Mouse (Mus musculus) MEL (cell line): ENCODE results near the gene Lrfn3. TPM values are rescaled to one million over a fixed set of nuclear protein-coding genes. Genes with fewer than 3 reads are reported as not detected.

Source experiments
- DNase-seq: peaks from one replicate; pipeline ENCODE4 v3.0.0; 2011; ENCODE audit warnings: low read depth, low spot score
- H3K27ac ChIP-seq: 2 replicates; pipeline ENCODE4 v1.5.1; 2012; ENCODE audit warnings: low read depth, mild to moderate bottlenecking, control low read depth, low read length, moderate library complexity; ENCODE audit not compliant: control insufficient read depth
- H3K27me3 ChIP-seq, 2 experiments: fragments of 150-350 bp in 1 of 2; sonication (generic) in 1 of 2; 2 replicates each; pipeline ENCODE4 v1.6.1; 2012; ENCODE audit warnings: low read length in 2 of 2, mild to moderate bottlenecking in 2 of 2, improper control_type of control experiment in 1 of 2, moderate library complexity in 1 of 2; ENCODE audit not compliant: insufficient read depth in 2 of 2, control insufficient read depth in 1 of 2
- H3K36me3 ChIP-seq, 2 experiments: 2 replicates each; pipeline ENCODE4 v1.6.1; 2012 to 2014; ENCODE audit warnings: low read length in 2 of 2, improper control_type of control experiment in 1 of 2, inconsistent platforms in 1 of 2, mild to moderate bottlenecking in 1 of 2; ENCODE audit not compliant: insufficient read depth in 2 of 2, control insufficient read depth in 1 of 2
- H3K4me1 ChIP-seq, 2 experiments: fragments of 150-350 bp in 1 of 2; sonication (generic) in 1 of 2; 2 replicates each; pipeline ENCODE4 v1.6.1; 2012; ENCODE audit warnings: low read length in 2 of 2, improper control_type of control experiment in 1 of 2, mild to moderate bottlenecking in 1 of 2; ENCODE audit not compliant: insufficient read depth in 2 of 2, control insufficient read depth in 1 of 2
- H3K4me3 ChIP-seq, 2 experiments: fragments of 150-350 bp in 1 of 2; sonication (generic) in 1 of 2; 2 replicates each; pipeline ENCODE4 v1.5.1; 2012; ENCODE audit warnings: low read depth in 2 of 2, low read length in 2 of 2, mild to moderate bottlenecking in 2 of 2, moderate library complexity in 2 of 2, control low read depth in 1 of 2, improper control_type of control experiment in 1 of 2; ENCODE audit not compliant: control insufficient read depth in 1 of 2, insufficient read depth in 1 of 2
- H3K79me2 ChIP-seq: 2 replicates; pipeline ENCODE4 v1.6.1; 2012; ENCODE audit warnings: mild to moderate bottlenecking, low read length, moderate library complexity; ENCODE audit not compliant: control insufficient read depth, poor library complexity, insufficient read depth
- H3K9ac ChIP-seq: 2 replicates; pipeline ENCODE4 v1.6.1; 2012; ENCODE audit warnings: low read depth, mild to moderate bottlenecking, control low read depth, low read length, moderate library complexity; ENCODE audit not compliant: control insufficient read depth, poor library complexity, severe bottlenecking
- H3K9me3 ChIP-seq: fragments of 150-350 bp; sonication (generic); replicated peaks from 2 replicates; pipeline ENCODE4 v1.6.1; 2012; ENCODE audit warnings: mild to moderate bottlenecking, low read length, improper control_type of control experiment, moderate library complexity; ENCODE audit not compliant: insufficient read depth
- BHLHE40 ChIP-seq: IDR thresholded peaks from 2 replicates; pipeline ENCODE4 v1.6.1; 2012; ENCODE audit warnings: low read depth, mild to moderate bottlenecking, inconsistent platforms, low read length, improper control_type of control experiment, borderline replicate concordance
- CTCF ChIP-seq, 3 experiments: IDR thresholded peaks in 2 of 3; conservative IDR thresholded peaks in 1 of 3; 2 replicates each; pipeline ENCODE4 v1.5.1; 2011 to 2012; ENCODE audit warnings: low read length in 3 of 3, low read depth in 2 of 3, mild to moderate bottlenecking in 2 of 3, improper control_type of control experiment in 1 of 3, inconsistent platforms in 1 of 3, mixed read lengths in 1 of 3, moderate library complexity in 1 of 3; ENCODE audit not compliant: control insufficient read depth in 1 of 3, insufficient read depth in 1 of 3, poor library complexity in 1 of 3, severe bottlenecking in 1 of 3
- ELF1 ChIP-seq: IDR thresholded peaks from 2 replicates; pipeline ENCODE4 v1.6.1; 2014; ENCODE audit warnings: low read depth, mild to moderate bottlenecking, inconsistent platforms, low read length, improper control_type of control experiment, moderate library complexity
- EP300 ChIP-seq, 2 experiments: IDR thresholded peaks; 2 replicates each; pipeline ENCODE4 v1.6.1; 2011; ENCODE audit warnings: improper control_type of control experiment in 2 of 2, low read length in 2 of 2, low read depth in 1 of 2, mild to moderate bottlenecking in 1 of 2
- ETS1 ChIP-seq: IDR thresholded peaks from 2 replicates; pipeline ENCODE4 v1.6.1; 2012; ENCODE audit warnings: low read depth, mild to moderate bottlenecking, inconsistent platforms, low read length, improper control_type of control experiment, moderate library complexity
- GATA1 ChIP-seq: IDR thresholded peaks from 2 replicates; pipeline ENCODE4 v1.6.1; 2011; ENCODE audit warnings: low read depth, low read length, improper control_type of control experiment
- HCFC1 ChIP-seq: IDR thresholded peaks from 2 replicates; pipeline ENCODE4 v1.6.1; 2012; ENCODE audit warnings: low read depth, mild to moderate bottlenecking, inconsistent platforms, low read length, improper control_type of control experiment, moderate library complexity
- JUND ChIP-seq: IDR thresholded peaks from 2 replicates; pipeline ENCODE4 v1.6.1; 2011; ENCODE audit warnings: low read depth, mild to moderate bottlenecking, improper control_type of control experiment, low read length
- KAT2A ChIP-seq: conservative IDR thresholded peaks from 2 replicates; pipeline ENCODE4 v1.6.1; 2012; ENCODE audit warnings: low read depth, low read length, improper control_type of control experiment, inconsistent platforms
- MAFK ChIP-seq: IDR thresholded peaks from 2 replicates; pipeline ENCODE4 v1.6.1; 2011; ENCODE audit warnings: low read depth, mild to moderate bottlenecking, low read length, improper control_type of control experiment, borderline replicate concordance
- MAX ChIP-seq: IDR thresholded peaks from 2 replicates; pipeline ENCODE4 v1.6.1; 2011; ENCODE audit warnings: low read length, improper control_type of control experiment
- MAZ ChIP-seq: IDR thresholded peaks from 2 replicates; pipeline ENCODE4 v1.6.1; 2012; ENCODE audit warnings: low read depth, mild to moderate bottlenecking, inconsistent platforms, low read length, improper control_type of control experiment
- MEF2A ChIP-seq: IDR thresholded peaks from 2 replicates; pipeline ENCODE4 v1.6.1; 2014; ENCODE audit warnings: low read depth, mild to moderate bottlenecking, inconsistent platforms, low read length, improper control_type of control experiment; ENCODE audit not compliant: poor library complexity, insufficient replicate concordance, severe bottlenecking; ENCODE audit errors: extremely low read depth
- MXI1 ChIP-seq: IDR thresholded peaks from 2 replicates; pipeline ENCODE4 v1.6.1; 2011; ENCODE audit warnings: mild to moderate bottlenecking, low read depth, low read length, improper control_type of control experiment
- MYB ChIP-seq: IDR thresholded peaks from 2 replicates; pipeline ENCODE4 v1.6.1; 2011; ENCODE audit warnings: mild to moderate bottlenecking, low read depth, low read length, improper control_type of control experiment
- MYC ChIP-seq: IDR thresholded peaks from 2 replicates; pipeline ENCODE4 v1.6.1; 2011; ENCODE audit warnings: low read depth, mild to moderate bottlenecking, low read length, improper control_type of control experiment, moderate library complexity
- NELFE ChIP-seq: IDR thresholded peaks from 2 replicates; pipeline ENCODE4 v1.6.1; 2011; ENCODE audit warnings: low read depth, low read length, improper control_type of control experiment
- NRF1 ChIP-seq: IDR thresholded peaks from 2 replicates; pipeline ENCODE4 v1.6.1; 2014; ENCODE audit warnings: low read depth, mild to moderate bottlenecking, inconsistent platforms, low read length, improper control_type of control experiment, moderate library complexity; ENCODE audit not compliant: poor library complexity, insufficient read depth, severe bottlenecking
- RCOR1 ChIP-seq: IDR thresholded peaks from 2 replicates; pipeline ENCODE4 v1.6.1; 2012; ENCODE audit warnings: low read depth, mild to moderate bottlenecking, inconsistent platforms, low read length, improper control_type of control experiment
- SIN3A ChIP-seq: IDR thresholded peaks from 2 replicates; pipeline ENCODE4 v1.6.1; 2012; ENCODE audit warnings: low read length, improper control_type of control experiment, inconsistent platforms
- SMC3 ChIP-seq: IDR thresholded peaks from 2 replicates; pipeline ENCODE4 v1.6.1; 2011; ENCODE audit warnings: low read depth, low read length, improper control_type of control experiment
- TAL1 ChIP-seq: IDR thresholded peaks from 2 replicates; pipeline ENCODE4 v1.6.1; 2012; ENCODE audit warnings: mild to moderate bottlenecking, inconsistent platforms, low read length, moderate library complexity, mixed read lengths
- TCF12 ChIP-seq: IDR thresholded peaks from 2 replicates; pipeline ENCODE4 v1.6.1; 2014; ENCODE audit warnings: low read depth, mild to moderate bottlenecking, inconsistent platforms, low read length, improper control_type of control experiment, moderate library complexity
- UBTF ChIP-seq: IDR thresholded peaks from 2 replicates; pipeline ENCODE4 v1.6.1; 2012; ENCODE audit warnings: low read depth, mild to moderate bottlenecking, inconsistent platforms, low read length, improper control_type of control experiment, moderate library complexity, borderline replicate concordance; ENCODE audit not compliant: insufficient read depth
- USF1 ChIP-seq: IDR thresholded peaks from 2 replicates; pipeline ENCODE4 v1.6.1; 2014; ENCODE audit warnings: low read depth, mild to moderate bottlenecking, inconsistent platforms, low read length, improper control_type of control experiment, moderate library complexity
- ZMIZ1 ChIP-seq: IDR thresholded peaks from 2 replicates; pipeline ENCODE4 v1.6.1; 2012; ENCODE audit warnings: low read depth, mild to moderate bottlenecking, inconsistent platforms, low read length, improper control_type of control experiment, moderate library complexity
- polyA plus RNA-seq, 2 experiments: library from polyadenylated mRNA; stranded (reverse) in 1 of 2; unstranded in 1 of 2; fragments of >175 nt in 1 of 2; fragments of >200 nt in 1 of 2; gene quantifications; 2 replicates each; pipeline versions ENCODE4 v1.2.1 to v1.2.4; 2012; ENCODE audit warnings: low replicate concordance in 2 of 2, low read depth in 1 of 2; ENCODE audit not compliant: insufficient read length in 2 of 2, insufficient read depth in 1 of 2, missing spikeins in 1 of 2
- total RNA-seq: library from RNA; depleted of rRNA; stranded (reverse); fragments of 300-350 nt; gene quantifications from 2 replicates; pipeline ENCODE4 v1.2.3, GENCODE M21; 2012

The Lrfn3 gene
- total and polyA plus RNA-seq, 3 experiments: not detected

DNA sequence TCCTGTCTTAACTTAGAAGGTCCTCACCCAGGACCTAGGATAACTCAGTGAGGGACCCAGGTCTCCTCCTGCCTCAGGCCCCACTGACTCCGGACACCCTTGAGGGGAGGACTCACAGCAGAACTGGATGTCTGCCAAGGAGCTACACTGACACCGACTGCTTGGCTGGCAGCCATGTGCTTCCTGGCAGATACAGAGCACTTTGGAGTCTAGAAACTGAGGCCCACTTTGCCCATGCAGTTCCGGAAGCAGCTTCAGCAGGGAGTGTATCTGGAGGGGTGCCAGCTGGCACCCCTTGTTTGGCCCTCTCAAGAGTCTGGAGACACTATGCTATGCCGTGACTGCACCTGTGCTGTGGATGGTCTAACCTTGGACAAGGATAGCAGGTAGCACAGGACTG, 29.1 kb downstream of the Lrfn3 start:
- Histone ChIP-seq H3K27me3 (peaks cover 0 to under 1% of the 10 kb centered on the region in 2 experiments; a peak in 2 of 4 replicates), H3K27ac (peak overlapping the region; percentile 39; the same call in 1 of the 2 replicates), H3K4me3 (no peak overlapping the region), H3K36me3 (peaks cover 0 to 11% of the 10 kb centered on the region in 2 experiments; a peak in 2 of 4 replicates), H3K4me1 (peaks cover 4 to 19% of the 10 kb centered on the region in 2 experiments; a peak in 3 of 4 replicates), H3K79me2 (no peaks in the 10 kb centered on the region), H3K9me3 (no peaks in the 10 kb centered on the region), H3K9ac (no peak overlapping the region)
- no peak for TF ChIP-seq NRF1
- peak; percentile 91 for TF ChIP-seq ETS1
- TF ChIP-seq GATA1: peak; percentile 37; the same call in 1 of the 2 replicates
- no peak for TF ChIP-seq CTCF (IDR thresholded peaks at IDR 0.05 in 2 of 3, conservative IDR thresholded peaks at IDR 0.05 in 1 of 3; ENCODE audit: control insufficient read depth in 1 of 3, insufficient read depth in 1 of 3, low read depth in 2 of 3, low read length in 3 of 3, poor library complexity in 1 of 3, severe bottlenecking in 1 of 3)
- peak; percentile 34; the same call in 1 of the 2 replicates for TF ChIP-seq MAFK
- TF ChIP-seq MXI1: peak; percentile 79
- TF ChIP-seq MEF2A: no peak
- peak; percentile 85 for TF ChIP-seq RCOR1
- TF ChIP-seq TCF12: peak; percentile 69; the same call in 1 of the 2 replicates
- TF ChIP-seq KAT2A: no peak
- TF ChIP-seq HCFC1: 0 out of 2 replicates have a peak, but pooled peaks have one; percentile 31
- TF ChIP-seq TAL1: peak; percentile 61
- TF ChIP-seq MAZ: peak; percentile 70
- peak; percentile 64 to 65; a peak in 3 of 4 replicates for TF ChIP-seq EP300 (IDR thresholded peaks at IDR 0.05; ENCODE audit: low read depth in 1 of 2, low read length in 2 of 2)
- TF ChIP-seq MAX: peak; percentile 80
- TF ChIP-seq MYC: peak; percentile 82
- TF ChIP-seq SIN3A: peak; percentile 43
- peak; percentile 80 for TF ChIP-seq ELF1
- no peak for TF ChIP-seq MYB
- DNase-seq: peak; percentile 95

DNA sequence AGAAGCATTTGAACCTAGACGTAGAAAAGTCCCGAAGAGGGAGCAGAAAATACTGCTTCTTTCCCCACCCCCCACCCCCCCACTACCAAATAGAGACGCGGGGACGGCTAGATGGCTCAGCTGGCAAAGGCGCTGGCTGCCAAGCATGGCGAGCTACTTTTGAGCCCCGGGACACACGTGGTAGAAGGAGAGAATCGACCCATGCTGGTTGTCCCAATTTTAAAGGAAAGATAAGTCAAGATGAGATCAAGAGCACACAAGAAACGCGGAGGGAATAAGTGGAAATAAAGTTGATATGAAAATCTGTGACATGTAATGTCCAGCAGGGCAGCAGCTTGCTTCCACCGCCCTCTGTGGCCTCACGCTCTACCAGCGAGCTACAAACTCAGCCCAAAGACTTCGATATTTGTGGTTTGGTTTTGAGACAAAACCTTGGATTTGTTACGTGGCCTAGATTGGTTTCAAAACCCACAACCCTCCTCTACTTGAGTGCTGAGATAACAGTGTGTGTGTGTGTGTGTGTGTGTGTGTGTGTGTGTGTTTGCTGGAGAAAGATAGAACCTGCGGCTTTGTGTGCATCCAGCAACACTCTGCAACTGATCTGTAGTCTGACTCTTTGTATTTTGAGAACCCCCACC, 29.8 kb downstream of the Lrfn3 start:
- DNase-seq: peak; percentile 79

More for the DNA sequence above, 29.8 kb downstream of the Lrfn3 start:
- Histone ChIP-seq H3K79me2 (no peaks in the 10 kb centered on the region), H3K4me3 (no peak overlapping the region), H3K27me3 (peaks cover 0 to 2% of the 10 kb centered on the region in 2 experiments; a peak in 3 of 4 replicates), H3K27ac (no peak overlapping the region; the same call in 1 of the 2 replicates), H3K4me1 (peaks cover 4 to 19% of the 10 kb centered on the region in 2 experiments; a peak in 3 of 4 replicates), H3K9me3 (no peaks in the 10 kb centered on the region), H3K9ac (no peak overlapping the region), H3K36me3 (peaks cover 0 to 11% of the 10 kb centered on the region in 2 experiments; a peak in 2 of 4 replicates)
- TF ChIP-seq EP300 (IDR thresholded peaks at IDR 0.05; ENCODE audit: low read depth in 1 of 2, low read length in 2 of 2): peak in 1 of 2 experiments; percentile 68; a peak in 2 of 4 replicates
- TF ChIP-seq HCFC1: peak; percentile 45
- TF ChIP-seq BHLHE40: peak; percentile 42; the same call in 1 of the 2 replicates
- no peak for TF ChIP-seq NELFE
- 0 out of 2 replicates have a peak, but pooled peaks have one; percentile 7 for TF ChIP-seq SMC3
- TF ChIP-seq UBTF: no peak
- TF ChIP-seq CTCF (IDR thresholded peaks at IDR 0.05 in 2 of 3, conservative IDR thresholded peaks at IDR 0.05 in 1 of 3; ENCODE audit: control insufficient read depth in 1 of 3, insufficient read depth in 1 of 3, low read depth in 2 of 3, low read length in 3 of 3, poor library complexity in 1 of 3, severe bottlenecking in 1 of 3): no peak; a peak in 1 of 6 replicates
- TF ChIP-seq JUND: no peak
- no peak for TF ChIP-seq USF1
- TF ChIP-seq ZMIZ1: no peak
- peak; percentile 99 for TF ChIP-seq RCOR1
- peak; percentile 68 for TF ChIP-seq TCF12
- peak; percentile 72 for TF ChIP-seq MAFK
- TF ChIP-seq ETS1: peak; percentile 79
- TF ChIP-seq GATA1: peak; percentile 18; the same call in 1 of the 2 replicates
